Mouse (Mus musculus) limb, embryonic 10.5 days (tissue): ENCODE results near the gene Gripap1. TPM values are rescaled to one million over a fixed set of nuclear protein-coding genes. Genes with fewer than 3 reads are reported as not detected.

Source experiments
- DNase-seq: peaks from one replicate; pipeline ENCODE4 v3.0.0-alpha.2; 2017; ENCODE audit warnings: low spot score
- H3K27ac ChIP-seq: fragments of 300-500 bp; sonication (generic); 2 replicates; pipeline ENCODE4 v1.5.1; 2016; ENCODE audit warnings: mild to moderate bottlenecking
- H3K27me3 ChIP-seq: fragments of 300-500 bp; sonication (generic); 2 replicates; pipeline ENCODE4 v1.6.1; 2016; ENCODE audit warnings: low read depth, mild to moderate bottlenecking; ENCODE audit not compliant: poor library complexity, severe bottlenecking
- H3K36me3 ChIP-seq: fragments of 300-500 bp; sonication (generic); 2 replicates; pipeline ENCODE4 v1.6.1; 2016; ENCODE audit warnings: mild to moderate bottlenecking, moderate library complexity
- H3K4me1 ChIP-seq: fragments of 300-500 bp; sonication (generic); 2 replicates; pipeline ENCODE4 v1.6.1; 2016
- H3K4me3 ChIP-seq: fragments of 300-500 bp; sonication (generic); 2 replicates; pipeline ENCODE4 v1.5.1; 2016; ENCODE audit warnings: mild to moderate bottlenecking, moderate library complexity
- H3K9me3 ChIP-seq: fragments of 300-500 bp; sonication (generic); replicated peaks from 2 replicates; pipeline ENCODE4 v1.6.1; 2016; ENCODE audit warnings: mild to moderate bottlenecking
- WGBS: fragments of 180-500 bp; shearing (Covaris S2); methylation state at CpG from one replicate; pipeline ENCODE4 v1.1.7; 2016; 5-methylcytosine and 5-hydroxymethylcytosine counted together
- polyA plus RNA-seq: library from polyadenylated mRNA; unstranded; fragments of >200 nt; fragmentation: Nextera tagmentation; extraction: Ambion mirVana; gene quantifications from 2 replicates; pipeline ENCODE4 v1.2.1, GENCODE M21; 2016

Gene Gripap1
- polyA plus RNA-seq, 1 experiment from 2014 or later: 36.3 TPM

- Histone ChIP-seq H3K4me1 (peaks cover 22% of the 10 kb centered on the region), H3K27ac (no peak overlapping the region), H3K4me3 (peak overlapping the region; percentile 71), H3K27me3 (no peaks in the 10 kb centered on the region), H3K36me3 (peaks cover 34% of the 10 kb centered on the region), H3K9me3 (no peaks in the 10 kb centered on the region)
- WGBS: 23% methylated on average over 9 of the region's 9 CpGs
- no peak for DNase-seq
Observed at GRCm38 (mm10) chrX:7764657-7765280, 24.8 kb upstream of the Gripap1 start.

- peak overlapping the region; percentile 71 for H3K4me3 ChIP-seq
- H3K27ac ChIP-seq: no peak overlapping the region
- peaks cover 22% of the 10 kb centered on the region for H3K4me1 ChIP-seq
Observed at GRCm38 (mm10) chrX:7765281-7765670, 24.3 kb upstream of the Gripap1 start.

DNA sequence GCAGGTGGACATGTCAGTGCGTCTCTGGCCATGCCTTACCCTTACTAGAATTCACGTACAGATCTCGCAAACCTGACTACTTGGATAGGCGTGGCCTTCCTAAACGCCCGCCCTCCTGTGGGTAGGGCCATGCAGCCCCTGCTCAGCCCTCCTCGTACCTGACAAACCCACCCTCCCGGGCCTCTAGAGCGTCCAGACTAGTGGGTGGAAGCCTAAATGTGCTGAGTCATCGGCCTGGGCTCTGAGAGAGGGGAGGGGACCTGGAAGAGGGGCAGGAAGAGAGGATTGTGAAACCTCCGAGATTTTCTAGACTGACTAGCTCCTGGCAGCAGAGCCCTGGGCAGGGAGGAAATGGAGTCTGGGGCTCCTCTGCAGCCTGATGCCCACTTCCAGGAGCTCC, 23.8 kb upstream of the Gripap1 start:
- Histone ChIP-seq H3K36me3 (peaks cover 44% of the 10 kb centered on the region), H3K27ac (no peak overlapping the region), H3K27me3 (no peaks in the 10 kb centered on the region), H3K4me1 (peaks cover 22% of the 10 kb centered on the region), H3K9me3 (no peaks in the 10 kb centered on the region), H3K4me3 (peak overlapping the region; percentile 71)
- WGBS: 10% methylated on average over 11 of the region's 11 CpGs
- peak; percentile 35 for DNase-seq

More at GRCm38 (mm10) chrX:7765281-7765670, 24.3 kb upstream of the Gripap1 start:
- H3K36me3 ChIP-seq: peaks cover 39% of the 10 kb centered on the region
- WGBS: 25% methylated on average over 12 of the region's 13 CpGs
- H3K9me3 ChIP-seq: no peaks in the 10 kb centered on the region
- no peak for DNase-seq
- no peaks in the 10 kb centered on the region for H3K27me3 ChIP-seq

GRCm38 (mm10) chrX:7769302-7770017, 20.1 kb upstream of the Gripap1 start:
- Histone ChIP-seq H3K36me3 (peaks cover 77% of the 10 kb centered on the region), H3K27ac (no peak overlapping the region), H3K9me3 (no peaks in the 10 kb centered on the region), H3K27me3 (no peaks in the 10 kb centered on the region), H3K4me1 (peaks cover 15% of the 10 kb centered on the region), H3K4me3 (no peak overlapping the region)
- no peak for DNase-seq
- 94% methylated on average over 7 of the region's 7 CpGs for WGBS

DNA sequence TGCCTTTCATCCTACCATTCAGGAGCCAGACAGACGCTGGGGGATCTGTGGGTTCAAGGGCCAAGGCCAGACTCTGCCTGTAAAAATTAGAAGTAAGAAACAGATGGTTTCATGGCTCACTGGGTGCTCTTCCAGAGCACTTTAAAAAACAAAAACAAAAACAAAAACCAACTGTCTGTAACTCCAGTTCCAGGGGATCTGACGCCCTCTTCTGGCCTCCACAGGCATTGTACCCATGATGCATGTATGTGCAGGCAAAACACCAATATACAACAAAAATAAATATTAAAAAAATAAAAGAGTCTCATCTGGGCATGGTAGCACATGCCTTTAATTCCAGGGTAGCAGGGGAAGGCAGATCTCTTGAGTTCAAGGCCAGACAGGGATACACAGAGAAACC, 16.8 kb upstream of the Gripap1 start:
- peaks cover 65% of the 10 kb centered on the region for H3K36me3 ChIP-seq
- 43% methylated on average over 2 of the region's 2 CpGs for WGBS
- H3K9me3 ChIP-seq: no peaks in the 10 kb centered on the region
- no peak for DNase-seq
- H3K27me3 ChIP-seq: no peaks in the 10 kb centered on the region
- no peaks in the 10 kb centered on the region for H3K4me1 ChIP-seq
- H3K27ac ChIP-seq: no peak overlapping the region
- H3K4me3 ChIP-seq: no peak overlapping the region

GRCm38 (mm10) chrX:7775501-7776205, 13.9 kb upstream of the Gripap1 start:
- Histone ChIP-seq H3K9me3 (no peaks in the 10 kb centered on the region), H3K27me3 (no peaks in the 10 kb centered on the region), H3K4me3 (no peak overlapping the region), H3K4me1 (no peaks in the 10 kb centered on the region), H3K36me3 (peaks cover 37% of the 10 kb centered on the region), H3K27ac (no peak overlapping the region)
- no peak for DNase-seq
- 82% methylated on average over 9 of the region's 9 CpGs for WGBS

GRCm38 (mm10) chrX:7776329-7777082, 13.1 kb upstream of the Gripap1 start:
- H3K27ac ChIP-seq: no peak overlapping the region
- 54% methylated on average over 8 of the region's 8 CpGs for WGBS
- H3K4me1 ChIP-seq: no peaks in the 10 kb centered on the region
- peak; percentile 62 for DNase-seq
- H3K4me3 ChIP-seq: no peak overlapping the region
- no peaks in the 10 kb centered on the region for H3K27me3 ChIP-seq
- H3K9me3 ChIP-seq: no peaks in the 10 kb centered on the region
- peaks cover 28% of the 10 kb centered on the region for H3K36me3 ChIP-seq

DNA sequence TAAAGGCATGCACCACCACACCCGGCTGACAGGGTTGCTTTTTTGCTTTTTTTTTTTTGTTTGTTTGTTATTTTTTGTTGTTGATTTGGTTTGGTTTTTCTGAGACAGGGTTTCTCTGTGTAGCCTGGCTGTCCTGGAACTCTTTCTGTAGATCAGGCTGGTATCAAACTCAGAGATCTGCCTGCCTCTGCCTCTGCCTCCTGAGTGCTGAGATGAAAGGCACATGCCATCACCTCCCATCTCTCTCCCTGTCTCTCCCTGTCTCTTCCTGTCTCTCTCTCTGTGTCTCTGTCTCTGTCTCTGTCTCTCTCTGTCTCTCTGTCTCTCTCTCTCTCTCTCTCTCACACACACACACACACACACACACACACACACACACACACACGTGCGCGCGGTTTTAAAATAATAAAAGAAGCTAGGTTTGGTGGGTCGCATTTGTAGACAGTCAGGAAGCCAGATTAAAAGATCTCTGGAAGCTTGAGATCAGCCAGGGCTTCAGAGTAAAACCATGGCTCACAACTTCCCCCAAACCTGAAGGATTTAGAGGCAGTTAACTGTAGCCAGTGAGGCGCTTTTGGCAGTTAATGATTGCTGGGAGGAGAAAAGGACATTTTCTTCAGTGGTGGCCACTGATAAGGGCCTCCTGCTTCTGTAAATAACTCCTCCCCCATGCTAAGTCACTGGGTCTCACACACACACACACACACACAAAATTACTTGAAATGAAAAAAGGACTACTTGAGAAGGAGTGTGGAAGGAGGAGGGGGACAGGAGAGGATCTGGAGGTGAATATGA, 10.9 kb upstream of the Gripap1 start:
- no peaks in the 10 kb centered on the region; the same call in 1 of the 2 replicates for H3K9me3 ChIP-seq
- H3K4me1 ChIP-seq: no peaks in the 10 kb centered on the region
- no peak for DNase-seq
- H3K36me3 ChIP-seq: peaks cover 11% of the 10 kb centered on the region
- no peak overlapping the region for H3K4me3 ChIP-seq
- H3K27me3 ChIP-seq: no peaks in the 10 kb centered on the region
- WGBS: 69% methylated on average over 7 of the region's 7 CpGs
- H3K27ac ChIP-seq: no peak overlapping the region

GRCm38 (mm10) chrX:7779294-7779693, 10.3 kb upstream of the Gripap1 start:
- no peak overlapping the region for H3K4me3 ChIP-seq
- no peaks in the 10 kb centered on the region for H3K27me3 ChIP-seq
- no peak overlapping the region for H3K27ac ChIP-seq
- DNase-seq: no peak
- no peaks in the 10 kb centered on the region; the same call in 1 of the 2 replicates for H3K9me3 ChIP-seq
- H3K36me3 ChIP-seq: peaks cover 5% of the 10 kb centered on the region; the same call in 1 of the 2 replicates
- 15% methylated on average over 3 of the region's 3 CpGs for WGBS
- H3K4me1 ChIP-seq: no peaks in the 10 kb centered on the region

GRCm38 (mm10) chrX:7782603-7783092, 6.9 kb upstream of the Gripap1 start:
- Histone ChIP-seq H3K9me3 (no peaks in the 10 kb centered on the region; the same call in 1 of the 2 replicates), H3K4me3 (no peak overlapping the region), H3K36me3 (no peaks in the 10 kb centered on the region), H3K4me1 (no peaks in the 10 kb centered on the region), H3K27me3 (no peaks in the 10 kb centered on the region), H3K27ac (no peak overlapping the region)
- 84% methylated on average over 4 of the region's 4 CpGs for WGBS
- DNase-seq: no peak

GRCm38 (mm10) chrX:7790309-7790708, 744 bp downstream of the Gripap1 start:
- H3K27me3 ChIP-seq: no peaks in the 10 kb centered on the region
- H3K27ac ChIP-seq: peak overlapping the region; percentile 75; the same call in 1 of the 2 replicates
- no peaks in the 10 kb centered on the region for H3K36me3 ChIP-seq
- no peaks in the 10 kb centered on the region for H3K9me3 ChIP-seq
- WGBS: 18% methylated on average over 5 of the region's 5 CpGs
- peak overlapping the region; percentile 60 for H3K4me3 ChIP-seq
- DNase-seq: no peak
- H3K4me1 ChIP-seq: 0 out of 2 replicates have a peak, but pooled peaks cover 5% of the 10 kb centered on the region

DNA sequence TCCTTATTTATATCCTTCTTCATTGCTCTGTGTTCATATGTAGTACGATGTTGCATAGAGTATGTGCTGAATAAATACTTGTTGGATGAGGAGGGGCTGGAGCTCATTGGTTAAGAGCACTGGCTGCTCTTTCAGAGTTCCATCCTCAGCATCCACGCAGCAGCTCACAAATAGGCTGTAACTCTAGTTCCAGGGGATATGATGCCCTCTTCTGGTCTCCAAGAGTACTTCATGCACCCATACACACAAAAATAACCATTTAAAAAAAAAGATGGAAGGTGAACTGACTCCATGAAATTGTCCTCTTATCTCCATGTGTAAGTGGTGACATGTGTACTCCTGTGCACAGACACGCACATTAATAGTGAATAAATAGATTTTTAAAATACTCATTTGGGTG, 3.8 kb downstream of the Gripap1 start:
- 0 out of 2 replicates have a peak, but pooled peaks cover 5% of the 10 kb centered on the region for H3K4me1 ChIP-seq
- H3K9me3 ChIP-seq: no peaks in the 10 kb centered on the region
- no peak overlapping the region for H3K27ac ChIP-seq
- H3K27me3 ChIP-seq: no peaks in the 10 kb centered on the region
- WGBS: 47% methylated on average over 3 of the region's 3 CpGs
- no peaks in the 10 kb centered on the region for H3K36me3 ChIP-seq
- H3K4me3 ChIP-seq: no peak overlapping the region
- no peak for DNase-seq
